Mouse (Mus musculus): ENCODE measurements at regions not wholly inside any gene's neighbourhood (a gene's known extent, or its start where the extent isn't known, plus 50 kb on each side); places are given as distances from the start of the nearest gene placed in this dataset.

DNA sequence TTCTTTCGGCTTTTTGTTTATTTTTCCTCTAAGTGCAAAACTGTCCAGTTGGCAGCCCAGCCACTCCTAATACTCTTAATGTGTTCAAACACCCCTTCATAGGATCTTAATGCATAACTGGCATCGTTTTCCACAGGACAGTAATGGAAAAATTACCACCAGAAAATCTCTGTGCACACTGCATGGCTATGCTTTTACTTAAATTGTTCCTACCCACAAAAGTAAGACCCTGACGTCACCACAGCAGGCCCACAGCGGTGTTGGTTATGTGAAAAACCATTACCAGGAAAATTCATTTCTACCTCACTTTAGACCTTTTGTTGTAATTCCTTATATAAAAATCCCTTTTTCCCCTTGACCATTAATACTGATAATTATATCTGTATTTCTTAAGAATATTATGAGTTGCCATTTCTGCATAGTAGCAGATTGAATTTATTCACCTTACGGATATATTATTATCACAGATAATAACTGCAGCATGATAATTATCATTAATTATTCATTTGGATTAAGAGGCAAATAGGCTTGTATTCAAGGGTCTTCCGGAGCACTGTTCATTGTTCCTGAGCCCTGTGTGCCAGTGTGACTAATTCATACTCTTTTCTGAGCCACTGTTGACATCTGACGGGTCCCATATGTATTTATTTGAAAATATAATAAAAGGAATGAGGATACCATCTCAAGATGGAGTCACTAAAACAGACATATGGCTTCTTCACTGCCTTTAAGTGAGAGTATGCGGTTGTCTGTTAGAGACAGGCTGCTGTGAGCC lies 78.3 kb downstream of the Pou4f1 start:
- TF ChIP-seq CTCF (IDR thresholded peaks at IDR 0.05; ENCODE audit: low read depth) (no peak), EP300 (IDR thresholded peaks at IDR 0.05; ENCODE audit: low read depth) (no peak)
